Mouse (Mus musculus) lung, embryonic 16.5 days (tissue): ENCODE results near the gene Myo1d. TPM values are rescaled to one million over a fixed set of nuclear protein-coding genes. Genes with fewer than 3 reads are reported as not detected.
"Not testable (repeated sequence)": the region's sequence is repeated elsewhere in the genome, so short reads cannot be mapped to it uniquely, and the experiment has no call there.

Experiments used
- ATAC-seq: fragments of 200-750 bp; cut with Nextera tagmentation; 2 replicates; pipeline ENCODE4 v1.8.0; 2017; ENCODE audit warnings: low read depth, mild to moderate bottlenecking, moderate library complexity
- H3K27ac ChIP-seq: fragments of 300-500 bp; sonication (generic); 2 replicates; pipeline ENCODE4 v1.5.1; 2014; ENCODE audit warnings: mild to moderate bottlenecking, control low read depth, low read length
- H3K27me3 ChIP-seq: fragments of 300-500 bp; sonication (generic); 2 replicates; pipeline ENCODE4 v1.6.1; 2014; ENCODE audit warnings: low read depth, low read length, mixed read lengths; ENCODE audit not compliant: control insufficient read depth, insufficient read depth
- H3K36me3 ChIP-seq: fragments of 300-500 bp; sonication (generic); 2 replicates; pipeline ENCODE4 v1.6.1; 2014; ENCODE audit warnings: low read length; ENCODE audit not compliant: control insufficient read depth, insufficient read depth
- H3K4me1 ChIP-seq: fragments of 300-500 bp; sonication (generic); replicated peaks from 2 replicates; pipeline ENCODE4 v1.6.1; 2014; ENCODE audit warnings: low read length, mixed read lengths; ENCODE audit not compliant: control insufficient read depth, insufficient read depth
- H3K4me2 ChIP-seq: fragments of 300-500 bp; sonication (generic); 2 replicates; pipeline ENCODE4 v1.6.1; 2014; ENCODE audit warnings: low read depth, low read length, control low read depth
- H3K4me3 ChIP-seq: fragments of 300-500 bp; sonication (generic); 2 replicates; pipeline ENCODE4 v1.5.1; 2014; ENCODE audit warnings: mild to moderate bottlenecking, low read length, control low read depth
- H3K9ac ChIP-seq: fragments of 300-500 bp; sonication (generic); 2 replicates; pipeline ENCODE4 v1.6.1; 2014; ENCODE audit warnings: low read length, control low read depth
- H3K9me3 ChIP-seq: fragments of 300-500 bp; sonication (generic); 2 replicates; pipeline ENCODE4 v1.6.1; 2016; ENCODE audit warnings: low read length; ENCODE audit not compliant: control insufficient read depth
- WGBS: fragments of 180-500 bp; shearing (Covaris S2); extraction: QIAGEN DNeasy Blood & Tissue Kit; methylation state at CpG from one replicate; pipeline ENCODE4 v1.1.7; 2014; 5-methylcytosine and 5-hydroxymethylcytosine counted together
- polyA plus RNA-seq: library from polyadenylated mRNA; unstranded; fragments of >200 nt; fragmentation: Nextera tagmentation; extraction: Ambion mirVana; gene quantifications from 2 replicates; pipeline ENCODE4 v1.2.1, GENCODE M21; 2015

The Myo1d gene
- polyA plus RNA-seq, 1 experiment from 2014 or later: 21.0 TPM

DNA sequence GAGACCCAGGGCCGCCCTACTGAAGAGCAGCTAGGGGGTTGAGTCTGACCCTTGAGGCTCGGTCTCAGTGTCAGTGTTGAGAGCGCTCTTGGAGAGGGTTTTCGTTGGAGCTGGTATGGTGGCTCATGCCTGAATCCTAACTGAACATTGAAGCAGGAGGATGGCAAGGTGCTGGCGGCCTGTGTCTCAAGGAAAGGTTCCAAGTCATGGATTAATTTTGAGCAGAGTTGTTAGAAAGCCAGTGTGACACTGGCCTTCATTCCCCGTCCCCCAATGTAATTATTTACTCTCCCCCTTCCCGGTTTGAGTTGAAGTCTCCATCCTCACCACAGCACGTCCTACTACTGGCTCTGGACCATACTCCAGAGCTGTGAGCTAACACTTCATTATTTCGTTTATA lies 304.3 kb downstream of the Myo1d start:
- WGBS: 72% methylated on average over 9 of the region's 9 CpGs
- peaks cover 14% of the 10 kb centered on the region for H3K36me3 ChIP-seq
- no peak for ATAC-seq
- no peak overlapping the region for H3K4me2 ChIP-seq
- H3K27me3 ChIP-seq: peaks cover 4% of the 10 kb centered on the region; the same call in 1 of the 2 replicates
- H3K4me3 ChIP-seq: no peak overlapping the region
- no peaks in the 10 kb centered on the region for H3K9me3 ChIP-seq
- H3K27ac ChIP-seq: no peak overlapping the region
- H3K9ac ChIP-seq: no peak overlapping the region
- H3K4me1 ChIP-seq: peaks cover 23% of the 10 kb centered on the region

DNA sequence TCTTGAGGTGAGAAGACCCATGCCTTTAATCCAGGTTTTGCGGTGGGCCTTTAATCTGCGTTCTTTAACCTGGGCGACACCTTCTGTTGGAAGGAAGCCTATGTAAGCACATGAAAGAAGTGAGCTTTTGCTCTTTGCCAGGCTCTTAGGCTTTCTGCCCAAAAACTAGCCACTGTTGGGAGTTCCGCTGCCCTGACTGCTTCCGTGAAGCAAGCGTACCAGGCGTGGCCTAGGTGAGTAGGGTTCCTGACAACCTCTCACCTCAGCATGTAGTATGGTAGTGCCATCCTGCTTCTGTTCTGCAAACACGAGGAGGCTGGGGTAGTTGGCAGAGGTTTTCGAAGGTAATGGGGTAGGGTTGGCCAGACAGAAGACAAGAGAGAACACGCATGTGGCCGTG lies 305.0 kb downstream of the Myo1d start:
- Histone ChIP-seq H3K36me3 (peaks cover 21% of the 10 kb centered on the region), H3K4me3 (no peak overlapping the region), H3K9ac (no peak overlapping the region), H3K27me3 (peaks cover 4% of the 10 kb centered on the region; the same call in 1 of the 2 replicates), H3K4me1 (peaks cover 22% of the 10 kb centered on the region), H3K4me2 (no peak overlapping the region), H3K9me3 (no peaks in the 10 kb centered on the region), H3K27ac (no peak overlapping the region)
- ATAC-seq: no peak
- WGBS: 88% methylated on average over 11 of the region's 11 CpGs

DNA sequence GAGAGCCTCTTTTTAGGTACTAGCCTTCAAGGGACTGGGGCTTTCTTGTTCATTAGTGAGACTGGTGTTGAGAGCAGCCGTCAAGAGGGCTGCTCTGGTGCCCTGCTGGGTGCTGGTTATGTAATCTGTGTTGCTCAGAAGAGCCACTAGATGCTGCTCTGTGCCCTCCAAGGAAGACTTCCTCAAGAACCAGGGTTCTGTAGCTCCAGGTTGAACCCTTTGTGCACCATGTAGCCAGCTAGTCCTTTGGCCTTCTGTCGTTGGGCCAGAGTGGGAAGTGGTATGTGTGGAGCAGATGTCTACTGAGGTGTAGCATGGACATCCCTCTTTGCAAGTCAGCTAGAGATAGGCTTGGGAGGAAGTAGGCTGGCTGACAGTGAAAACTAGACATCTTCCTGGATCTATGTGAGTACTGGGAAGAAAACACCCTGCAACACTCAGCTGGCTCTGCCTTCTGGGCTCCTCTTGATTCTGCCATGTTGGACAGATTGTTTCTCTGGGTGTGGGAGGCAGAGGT lies 305.6 kb downstream of the Myo1d start:
- H3K4me3 ChIP-seq: no peak overlapping the region
- ATAC-seq: no peak
- WGBS: 48% methylated on average over 2 of the region's 2 CpGs

DNA sequence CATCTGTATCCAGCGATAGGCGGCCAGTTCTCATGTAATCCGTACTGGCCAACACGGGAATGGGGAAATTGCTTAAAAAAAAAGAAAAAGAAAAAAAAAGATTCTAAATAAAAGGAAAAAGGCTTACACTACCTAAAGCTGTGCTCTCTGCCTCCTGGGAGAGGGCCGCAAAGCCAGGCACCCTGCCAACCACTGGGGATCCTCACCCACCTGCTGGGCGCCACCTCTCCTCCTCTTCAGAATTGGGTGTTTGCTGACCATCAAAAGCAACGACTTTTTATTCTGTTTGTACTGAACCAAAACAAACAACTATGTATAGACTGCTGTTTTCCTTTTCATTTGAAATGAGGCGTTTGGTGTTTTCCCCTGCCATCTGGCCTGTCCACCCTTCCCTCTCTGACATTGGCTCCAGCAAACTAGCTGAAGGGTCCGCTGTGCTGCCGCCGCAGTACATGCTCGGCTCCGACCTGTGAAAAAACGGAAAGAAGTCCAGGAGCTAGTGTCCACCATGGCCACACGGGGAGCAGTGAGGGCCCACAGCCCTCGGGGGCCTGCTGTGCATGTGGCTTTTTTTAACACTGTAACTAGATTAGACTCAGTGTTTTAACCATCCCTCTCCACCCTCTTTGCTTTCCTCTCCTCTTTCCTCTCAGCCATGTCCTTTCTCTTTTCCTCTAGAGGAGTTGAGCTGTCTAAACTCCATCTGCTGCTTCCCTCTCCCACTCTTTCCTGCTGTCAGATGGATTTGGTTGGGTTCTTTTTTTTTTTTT lies 307.8 kb downstream of the Myo1d start:
- Histone ChIP-seq H3K27ac (no peak overlapping the region), H3K9me3 (no peaks in the 10 kb centered on the region), H3K4me3 (no peak overlapping the region), H3K4me2 (no peak overlapping the region), H3K36me3 (peaks cover 36% of the 10 kb centered on the region), H3K9ac (no peak overlapping the region), H3K4me1 (peaks cover 6% of the 10 kb centered on the region; the same call in 1 of the 2 replicates), H3K27me3 (no peaks in the 10 kb centered on the region)
- 75% methylated on average over 16 of the region's 16 CpGs for WGBS
- ATAC-seq: no peak

More for the DNA sequence above, 305.6 kb downstream of the Myo1d start:
- H3K4me1 ChIP-seq: peaks cover 16% of the 10 kb centered on the region
- no peak overlapping the region for H3K4me2 ChIP-seq
- H3K9ac ChIP-seq: no peak overlapping the region
- peaks cover 27% of the 10 kb centered on the region for H3K36me3 ChIP-seq
- peaks cover 4% of the 10 kb centered on the region; the same call in 1 of the 2 replicates for H3K27me3 ChIP-seq
- H3K9me3 ChIP-seq: no peaks in the 10 kb centered on the region
- H3K27ac ChIP-seq: no peak overlapping the region

DNA sequence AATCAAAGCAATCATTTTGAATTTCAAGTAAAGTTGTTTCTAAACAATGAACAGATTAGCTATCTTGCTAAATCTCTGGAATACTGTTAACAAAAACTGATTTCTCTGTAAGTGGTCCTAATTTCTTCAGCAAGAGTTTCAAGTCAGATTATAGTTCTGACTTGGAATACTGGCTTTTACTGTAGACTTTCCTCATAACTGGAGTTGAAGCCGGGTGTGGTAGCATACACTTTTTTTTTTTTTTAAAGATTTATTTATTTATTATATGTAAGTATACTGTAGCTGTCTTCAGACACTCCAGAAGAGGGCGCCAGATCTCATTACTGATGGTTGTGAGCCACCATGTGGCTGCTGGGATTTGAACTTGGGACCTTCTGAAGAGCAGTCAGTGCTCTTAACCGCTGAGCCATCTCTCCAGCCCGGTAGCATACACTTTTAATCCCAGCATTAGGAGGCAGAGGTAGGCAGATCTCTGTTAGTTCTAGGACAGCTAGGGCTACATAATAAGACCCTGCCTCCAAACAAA lies 316.2 kb downstream of the Myo1d start:
- H3K4me2 ChIP-seq, H3K27me3 ChIP-seq, H3K4me1 ChIP-seq, H3K4me3 ChIP-seq, H3K27ac ChIP-seq, H3K9me3 ChIP-seq, ATAC-seq, H3K9ac ChIP-seq: not testable (repeated sequence)
- 79% methylated on average over 4 of the region's 4 CpGs for WGBS
- peaks cover 39% of the 10 kb centered on the region for H3K36me3 ChIP-seq

DNA sequence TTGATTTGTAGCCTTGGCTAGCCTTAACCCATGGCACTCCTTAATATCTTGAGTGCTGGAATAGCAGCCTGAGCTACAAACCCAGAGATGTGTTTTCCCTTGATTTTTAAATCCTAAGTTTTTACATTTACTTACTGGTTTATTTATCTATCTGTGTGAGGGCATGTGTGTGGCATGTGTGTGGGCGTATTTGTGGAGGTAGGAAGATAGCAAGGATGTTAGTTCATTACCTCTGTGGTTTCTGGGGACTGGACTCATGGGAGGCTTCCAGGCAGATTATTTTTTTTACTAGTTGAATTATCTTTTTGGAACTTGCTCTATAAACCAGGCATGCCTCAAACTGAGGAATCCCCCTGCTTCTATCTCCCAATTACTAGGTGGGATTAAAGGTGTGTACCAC lies 326.6 kb downstream of the Myo1d start:
- Histone ChIP-seq H3K36me3 (peaks cover 10% of the 10 kb centered on the region; the same call in 1 of the 2 replicates), H3K4me2 (no peak overlapping the region), H3K4me3 (no peak overlapping the region), H3K4me1 (no peaks in the 10 kb centered on the region), H3K9me3 (no peaks in the 10 kb centered on the region), H3K27me3 (no peaks in the 10 kb centered on the region), H3K9ac (no peak overlapping the region), H3K27ac (no peak overlapping the region)
- 100% methylated on average over 1 of the region's 1 CpGs for WGBS
- no peak for ATAC-seq

DNA sequence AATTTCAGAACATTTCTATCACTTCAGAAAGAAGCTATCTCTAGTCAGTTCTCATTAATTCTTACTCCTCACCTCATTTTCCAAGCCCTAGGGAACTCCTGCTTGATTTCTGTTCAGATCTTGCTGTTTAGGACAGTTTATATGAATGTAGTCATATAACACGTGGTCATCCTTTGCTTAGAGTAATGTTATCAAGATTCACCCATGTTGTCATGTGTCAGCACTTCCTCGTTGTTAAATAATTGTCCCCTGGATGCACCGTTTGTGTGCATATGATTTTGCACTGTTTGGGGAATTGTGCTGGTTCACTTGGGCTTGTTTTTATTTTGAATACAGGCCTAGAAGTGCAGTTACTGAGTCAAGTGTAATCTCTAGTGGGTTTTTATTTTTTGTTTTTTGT lies 327.6 kb downstream of the Myo1d start:
- peaks cover 13% of the 10 kb centered on the region for H3K36me3 ChIP-seq
- ATAC-seq: no peak

DNA sequence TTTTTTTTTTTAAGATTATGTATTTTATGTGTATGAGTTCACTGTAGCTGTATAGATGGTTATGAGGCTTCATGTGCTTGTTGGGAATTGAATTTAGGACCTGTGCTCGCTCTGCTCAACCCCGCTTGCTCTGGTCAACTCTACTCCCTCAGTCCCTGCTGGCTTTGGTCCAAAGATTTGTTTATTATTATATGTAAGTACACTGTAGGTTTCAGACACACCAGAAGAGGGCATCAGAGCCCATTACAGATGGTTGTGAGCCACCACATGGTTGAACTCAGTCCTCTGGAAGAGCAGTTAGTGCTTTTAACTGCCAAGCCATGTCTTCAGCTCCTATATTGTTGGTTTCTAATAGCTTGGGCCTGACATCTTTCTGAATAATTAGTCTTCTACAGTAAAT lies 330.0 kb downstream of the Myo1d start:
- no peak for ATAC-seq
- no peak overlapping the region for H3K27ac ChIP-seq
- H3K4me3 ChIP-seq: no peak overlapping the region
- no peak overlapping the region for H3K9ac ChIP-seq
- H3K27me3 ChIP-seq: no peaks in the 10 kb centered on the region
- peaks cover 15% of the 10 kb centered on the region for H3K36me3 ChIP-seq
- WGBS: 69% methylated on average over 2 of the region's 2 CpGs
- H3K9me3 ChIP-seq: no peaks in the 10 kb centered on the region
- H3K4me1 ChIP-seq: no peaks in the 10 kb centered on the region
- H3K4me2 ChIP-seq: no peak overlapping the region

More for the DNA sequence above, 327.6 kb downstream of the Myo1d start:
- Histone ChIP-seq H3K4me3 (no peak overlapping the region), H3K4me1 (no peaks in the 10 kb centered on the region), H3K27me3 (no peaks in the 10 kb centered on the region), H3K9ac (no peak overlapping the region), H3K4me2 (no peak overlapping the region), H3K9me3 (no peaks in the 10 kb centered on the region), H3K27ac (no peak overlapping the region)
- 81% methylated on average over 3 of the region's 3 CpGs for WGBS

DNA sequence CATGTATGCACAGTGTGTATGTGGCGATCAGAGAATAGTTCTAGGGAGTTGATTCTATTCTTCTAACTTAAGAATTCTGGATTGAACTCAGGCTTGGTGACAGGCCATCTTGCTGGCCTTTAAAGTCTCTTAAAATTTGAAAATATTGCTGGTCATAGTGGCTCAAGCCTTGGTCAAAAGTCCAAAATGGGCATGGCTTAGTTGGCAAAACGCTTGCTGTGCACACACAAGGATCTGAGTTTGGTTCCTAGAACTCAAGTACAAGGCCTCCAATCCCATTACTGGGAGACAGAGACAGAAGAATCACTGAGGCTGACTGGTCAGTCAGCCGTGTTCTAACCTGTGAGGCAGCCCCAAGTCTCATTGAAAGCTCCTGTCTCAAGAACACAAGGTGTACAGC lies 332.9 kb downstream of the Myo1d start:
- no peak for ATAC-seq
- Histone ChIP-seq H3K27me3 (no peaks in the 10 kb centered on the region), H3K27ac (no peak overlapping the region), H3K4me3 (no peak overlapping the region), H3K9ac (no peak overlapping the region), H3K9me3 (no peaks in the 10 kb centered on the region), H3K36me3 (peaks cover 10% of the 10 kb centered on the region), H3K4me1 (no peaks in the 10 kb centered on the region), H3K4me2 (no peak overlapping the region)
- WGBS: 91% methylated on average over 3 of the region's 3 CpGs
